Mouse (Mus musculus): ENCODE measurements around the gene 5730455P16Rik.

- no peak for TF ChIP-seq CTCF (IDR thresholded peaks at IDR 0.05; ENCODE audit: extremely low read depth, insufficient read depth, low read length)
- TF ChIP-seq POLR2A (IDR thresholded peaks at IDR 0.05; ENCODE audit: extremely low read depth, insufficient read depth, low read length), result no peak
Observed at GRCm38 (mm10) chr11:80311271-80311670, 66.6 kb downstream of the 5730455P16Rik start.
